Mouse (Mus musculus): ENCODE measurements at regions not wholly inside any gene's neighbourhood (a gene's known extent, or its start where the extent isn't known, plus 50 kb on each side); places are given as distances from the start of the nearest gene placed in this dataset.

DNA sequence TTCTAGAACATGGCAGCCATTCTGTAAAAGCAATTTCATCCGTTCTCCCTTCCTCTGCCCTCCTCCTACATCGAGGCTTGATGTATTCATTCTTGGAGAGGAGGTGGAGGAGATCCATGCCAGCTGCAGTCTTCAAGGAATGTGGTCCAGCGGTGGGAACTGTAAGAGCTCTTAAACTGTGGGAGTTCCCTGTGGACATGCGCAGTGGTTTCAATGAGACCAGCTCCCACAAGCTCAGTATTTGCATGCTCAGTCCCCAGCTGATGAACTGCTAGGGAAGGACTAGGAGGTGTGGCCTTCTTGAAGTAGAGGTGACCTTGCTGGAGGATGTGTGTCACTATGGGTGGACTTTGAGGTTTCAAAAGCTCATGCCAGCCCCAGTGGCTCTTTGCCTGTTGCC, 163.7 kb upstream of the Ctnnb1 start:
- peaks cover 16% of the 10 kb centered on the region for H3K4me1 ChIP-seq
- no peak overlapping the region for H3K4me3 ChIP-seq
- DNase-seq (ENCODE audit: low spot score): no peak
- H3K27me3 ChIP-seq (ENCODE audit: insufficient read depth, poor library complexity, severe bottlenecking): no peaks in the 10 kb centered on the region
- WGBS: 85% methylated on average over 4 of the region's 4 CpGs
- no peak overlapping the region for H3K27ac ChIP-seq
- no peaks in the 10 kb centered on the region for H3K9me3 ChIP-seq
- no peaks in the 10 kb centered on the region for H3K36me3 ChIP-seq

DNA sequence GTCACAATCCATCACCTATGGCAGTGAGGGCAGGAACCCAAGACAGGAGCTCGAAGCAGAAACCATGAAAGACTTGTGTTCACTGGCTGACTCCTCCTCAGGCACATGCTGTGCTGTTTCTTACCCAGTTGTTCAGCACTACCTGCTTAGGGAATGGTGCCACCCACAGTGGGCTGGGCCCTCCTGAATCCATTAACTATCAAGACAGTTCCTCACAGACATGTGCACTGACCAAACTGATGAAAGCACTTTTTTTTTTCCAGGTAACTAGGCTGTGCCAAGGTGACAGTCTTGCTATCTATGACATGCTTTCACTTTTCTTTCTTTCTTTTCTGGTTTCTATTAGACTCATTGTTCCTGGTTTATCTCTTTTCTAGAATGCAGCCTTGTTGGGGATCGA, 162.1 kb upstream of the Ctnnb1 start:
- no peaks in the 10 kb centered on the region for H3K9me3 ChIP-seq
- DNase-seq (ENCODE audit: low spot score): no peak
- H3K4me3 ChIP-seq: no peak overlapping the region
- no peak overlapping the region for H3K27ac ChIP-seq
- H3K4me1 ChIP-seq: peaks cover 28% of the 10 kb centered on the region
- 79% methylated on average over 2 of the region's 2 CpGs for WGBS
- H3K36me3 ChIP-seq: no peaks in the 10 kb centered on the region
- no peaks in the 10 kb centered on the region for H3K27me3 ChIP-seq (ENCODE audit: insufficient read depth, poor library complexity, severe bottlenecking)

DNA sequence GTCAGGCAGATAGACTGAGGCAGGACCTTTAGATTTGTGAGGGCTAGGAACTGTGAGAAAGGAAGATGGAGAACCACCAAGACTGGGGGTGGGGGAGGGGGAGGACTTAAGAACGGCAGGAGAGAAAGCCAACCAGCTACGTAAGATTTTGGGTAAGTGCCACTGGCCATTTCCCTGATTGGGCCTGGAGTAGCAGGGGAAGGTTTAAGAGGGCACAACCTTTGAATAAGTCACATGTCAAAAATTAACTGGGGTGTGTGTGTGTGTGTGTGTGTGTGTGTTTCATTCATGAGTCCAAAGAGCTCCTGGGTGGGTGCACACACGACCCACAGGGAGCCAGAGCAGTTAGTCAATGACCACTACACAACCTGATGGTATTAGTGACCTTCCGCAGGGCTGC, 161.6 kb upstream of the Ctnnb1 start:
- no peaks in the 10 kb centered on the region for H3K9me3 ChIP-seq
- peaks cover 28% of the 10 kb centered on the region for H3K4me1 ChIP-seq
- WGBS: 85% methylated on average over 4 of the region's 4 CpGs

DNA sequence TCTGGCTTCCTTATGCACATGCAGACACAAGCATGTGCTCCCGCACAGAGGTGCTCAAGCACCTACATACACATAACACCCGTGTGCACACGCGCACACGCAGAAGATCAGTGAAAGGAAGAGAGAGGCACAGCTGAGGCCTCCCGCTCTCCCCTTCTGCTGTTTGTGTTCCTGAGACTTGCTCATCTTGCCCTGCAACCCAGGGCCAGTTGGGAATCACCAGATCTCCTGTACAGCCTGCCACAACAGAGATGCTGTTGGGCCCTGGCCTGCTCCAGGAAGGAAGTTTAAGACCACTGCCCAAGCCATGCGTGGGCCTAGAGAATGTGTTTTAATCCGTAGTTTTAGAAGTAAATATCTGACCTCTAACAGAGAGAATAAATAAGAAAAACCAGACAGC, 160.0 kb upstream of the Ctnnb1 start:
- H3K4me1 ChIP-seq: peaks cover 30% of the 10 kb centered on the region
- 86% methylated on average over 8 of the region's 8 CpGs for WGBS
- H3K4me3 ChIP-seq: no peak overlapping the region
- no peaks in the 10 kb centered on the region for H3K9me3 ChIP-seq
- H3K36me3 ChIP-seq: no peaks in the 10 kb centered on the region
- H3K27me3 ChIP-seq (ENCODE audit: insufficient read depth, poor library complexity, severe bottlenecking): no peaks in the 10 kb centered on the region
- no peak for DNase-seq (ENCODE audit: low spot score)
- H3K27ac ChIP-seq: peak overlapping the region; percentile 47; the same call in 1 of the 2 replicates

More for the DNA sequence above, 161.6 kb upstream of the Ctnnb1 start:
- H3K27me3 ChIP-seq (ENCODE audit: insufficient read depth, poor library complexity, severe bottlenecking): no peaks in the 10 kb centered on the region
- H3K4me3 ChIP-seq: no peak overlapping the region
- H3K36me3 ChIP-seq: no peaks in the 10 kb centered on the region
- DNase-seq (ENCODE audit: low spot score): no peak
- H3K27ac ChIP-seq: no peak overlapping the region

DNA sequence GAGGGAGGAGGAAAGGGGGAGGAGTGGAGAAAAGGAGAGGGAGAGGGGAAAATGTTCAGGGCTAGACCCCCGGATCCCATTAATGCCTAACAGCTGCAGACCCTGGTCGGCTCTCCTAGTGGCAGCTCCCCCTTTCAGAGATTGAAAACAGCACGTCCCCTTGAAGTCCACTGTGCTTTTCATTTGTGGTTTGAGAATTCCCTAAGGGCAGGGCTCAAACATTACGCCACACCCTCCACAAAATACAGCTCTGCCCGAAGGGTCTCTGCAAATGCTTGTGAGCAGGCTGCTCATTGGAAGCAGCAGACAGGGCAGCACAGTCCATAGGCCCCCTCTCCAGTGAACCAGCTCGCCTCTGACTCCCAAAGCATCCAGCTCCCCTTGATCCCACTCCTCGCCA, 159.3 kb upstream of the Ctnnb1 start:
- Histone ChIP-seq H3K27me3 (ENCODE audit: insufficient read depth, poor library complexity, severe bottlenecking) (no peaks in the 10 kb centered on the region), H3K4me3 (no peak overlapping the region), H3K4me1 (peaks cover 25% of the 10 kb centered on the region), H3K9me3 (no peaks in the 10 kb centered on the region), H3K36me3 (no peaks in the 10 kb centered on the region), H3K27ac (peak overlapping the region; percentile 62; the same call in 1 of the 2 replicates)
- 39% methylated on average over 7 of the region's 7 CpGs for WGBS
- no peak for DNase-seq (ENCODE audit: low spot score)

DNA sequence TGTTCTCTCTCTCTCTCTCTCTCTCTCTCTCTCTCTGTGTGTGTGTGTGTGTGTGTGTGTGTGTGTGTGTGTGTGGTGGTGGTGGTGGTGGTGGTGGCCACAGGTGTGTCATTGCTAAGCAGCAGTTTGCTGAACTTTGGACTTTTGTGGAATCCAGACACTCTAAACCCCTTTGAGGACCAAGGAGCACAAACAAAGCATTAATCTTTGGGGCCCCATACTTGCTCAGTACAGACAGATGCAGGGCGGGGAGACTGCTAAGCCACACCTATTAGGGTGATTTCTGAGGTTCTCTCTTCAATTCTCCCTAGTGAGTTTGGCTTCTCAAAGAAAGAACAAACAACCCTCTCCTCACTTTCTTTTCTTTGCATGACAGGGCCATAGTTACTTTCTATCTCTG, 158.1 kb upstream of the Ctnnb1 start:
- H3K4me1 ChIP-seq: peaks cover 35% of the 10 kb centered on the region
- no peaks in the 10 kb centered on the region for H3K27me3 ChIP-seq (ENCODE audit: insufficient read depth, poor library complexity, severe bottlenecking)
- H3K27ac ChIP-seq: 0 out of 2 replicates have a peak overlapping the region, but pooled peaks have one; percentile 29
- no peaks in the 10 kb centered on the region for H3K9me3 ChIP-seq
- no peak for DNase-seq (ENCODE audit: low spot score)
- H3K36me3 ChIP-seq: no peaks in the 10 kb centered on the region
- H3K4me3 ChIP-seq: no peak overlapping the region
- WGBS: 70% methylated on average over 1 of the region's 1 CpGs

DNA sequence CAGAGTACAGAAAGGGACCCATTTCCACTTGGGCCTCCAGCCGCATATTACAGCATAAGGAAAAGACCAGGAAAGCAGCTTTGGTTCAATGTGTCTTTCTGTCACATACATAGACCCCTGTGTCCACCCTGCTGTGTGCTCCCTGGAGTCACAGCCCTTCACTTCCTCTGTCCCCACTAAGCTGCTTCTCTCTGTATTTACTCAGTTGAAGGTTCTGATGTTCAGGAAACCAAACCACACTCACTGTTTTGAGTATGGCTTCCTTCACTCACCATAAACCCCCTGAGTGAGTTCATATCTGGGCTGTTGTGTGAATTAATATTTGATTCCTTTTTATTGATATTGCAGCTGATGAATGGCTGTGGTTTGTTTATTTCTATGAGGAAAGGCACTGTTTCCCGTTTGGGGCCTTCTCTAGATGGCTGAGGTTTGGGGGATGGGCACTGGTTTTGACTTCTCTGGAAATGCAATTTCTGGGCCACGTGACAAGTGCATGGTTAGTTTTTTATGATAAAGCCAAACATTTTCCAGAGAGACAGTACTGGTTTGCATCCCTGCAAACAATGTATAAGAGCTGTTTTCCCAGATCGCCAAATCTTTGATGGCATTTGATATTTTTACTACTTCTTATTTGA, 157.0 kb upstream of the Ctnnb1 start:
- Histone ChIP-seq H3K9me3 (no peaks in the 10 kb centered on the region), H3K4me3 (no peak overlapping the region), H3K4me1 (peaks cover 46% of the 10 kb centered on the region), H3K27ac (0 out of 2 replicates have a peak overlapping the region, but pooled peaks have one; percentile 29), H3K36me3 (no peaks in the 10 kb centered on the region), H3K27me3 (ENCODE audit: insufficient read depth, poor library complexity, severe bottlenecking) (no peaks in the 10 kb centered on the region)
- WGBS: 65% methylated on average over 4 of the region's 4 CpGs
- DNase-seq (ENCODE audit: low spot score): no peak

DNA sequence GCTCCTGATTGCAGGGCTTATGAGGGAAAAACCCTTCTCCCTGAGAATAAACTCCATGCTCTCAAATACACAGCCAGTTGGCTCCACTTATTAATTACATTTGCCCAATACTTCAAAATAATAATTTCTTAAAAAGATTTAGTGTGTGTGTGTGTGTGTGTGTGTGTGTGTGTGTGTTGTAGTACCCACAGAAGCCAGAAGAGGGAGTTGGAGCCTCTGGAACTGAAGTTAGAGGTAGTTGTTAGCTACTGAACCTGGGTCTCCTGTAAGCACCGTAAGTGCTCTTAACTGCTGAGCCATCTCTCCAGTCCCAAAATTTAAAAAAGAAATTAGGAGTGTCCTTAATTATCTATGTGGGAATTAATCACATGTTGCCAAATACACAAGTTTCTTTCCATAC, 154.8 kb upstream of the Ctnnb1 start:
- WGBS: 86% methylated on average over 1 of the region's 1 CpGs
- no peak overlapping the region for H3K27ac ChIP-seq
- H3K9me3 ChIP-seq: no peaks in the 10 kb centered on the region
- H3K36me3 ChIP-seq: no peaks in the 10 kb centered on the region
- no peak overlapping the region for H3K4me3 ChIP-seq
- peaks cover 66% of the 10 kb centered on the region for H3K4me1 ChIP-seq
- DNase-seq (ENCODE audit: low spot score): no peak
- H3K27me3 ChIP-seq (ENCODE audit: insufficient read depth, poor library complexity, severe bottlenecking): no peaks in the 10 kb centered on the region

DNA sequence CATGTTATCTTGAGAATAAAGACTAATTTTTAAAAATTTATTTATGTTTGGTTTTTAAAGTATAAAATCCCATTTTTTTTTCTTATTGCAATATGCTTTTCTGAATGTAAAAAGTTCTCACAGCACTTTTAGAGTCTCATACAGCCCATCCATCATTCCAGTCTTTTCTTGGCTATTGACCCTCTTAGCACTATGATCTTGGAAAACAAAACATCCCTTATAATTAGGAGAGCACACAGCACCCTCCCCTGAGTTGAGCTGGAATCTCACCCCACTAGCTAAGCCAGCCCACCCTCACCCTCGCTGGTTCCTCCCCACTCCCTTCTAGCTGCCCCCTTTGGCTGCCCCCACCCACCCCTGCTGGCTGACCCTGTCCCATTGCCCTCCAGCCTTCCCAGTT, 154.2 kb upstream of the Ctnnb1 start:
- H3K9me3 ChIP-seq: no peaks in the 10 kb centered on the region
- no peaks in the 10 kb centered on the region for H3K36me3 ChIP-seq
- peaks cover 63% of the 10 kb centered on the region for H3K4me1 ChIP-seq
- no peak overlapping the region for H3K4me3 ChIP-seq
- no peak for DNase-seq (ENCODE audit: low spot score)
- WGBS: 22% methylated on average over 1 of the region's 1 CpGs
- H3K27me3 ChIP-seq (ENCODE audit: insufficient read depth, poor library complexity, severe bottlenecking): no peaks in the 10 kb centered on the region
- no peak overlapping the region for H3K27ac ChIP-seq

DNA sequence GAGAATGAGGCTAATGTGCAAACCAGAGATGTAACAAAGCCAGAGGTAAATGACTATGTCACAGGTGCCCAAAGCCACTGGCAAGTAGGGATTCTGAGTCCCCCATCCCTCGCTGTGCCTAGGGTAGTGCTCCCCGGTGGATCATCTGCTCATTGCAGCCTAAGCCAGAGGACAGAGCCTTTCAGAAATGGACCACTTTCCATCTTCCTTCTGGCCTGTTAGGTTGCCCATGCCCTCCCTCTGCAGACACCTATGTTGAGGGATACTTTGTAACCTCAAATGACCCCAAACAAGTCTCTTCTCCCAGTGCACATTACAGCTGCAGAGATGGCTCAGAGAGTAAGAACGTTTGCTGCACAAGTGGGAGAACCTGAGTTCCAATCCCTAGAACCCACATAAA, 153.3 kb upstream of the Ctnnb1 start:
- peak overlapping the region; percentile 73 for H3K27ac ChIP-seq
- H3K27me3 ChIP-seq (ENCODE audit: insufficient read depth, poor library complexity, severe bottlenecking): no peaks in the 10 kb centered on the region
- H3K9me3 ChIP-seq: no peaks in the 10 kb centered on the region
- WGBS: 62% methylated on average over 3 of the region's 3 CpGs
- peaks cover 53% of the 10 kb centered on the region for H3K4me1 ChIP-seq
- no peak for DNase-seq (ENCODE audit: low spot score)
- no peaks in the 10 kb centered on the region for H3K36me3 ChIP-seq
- no peak overlapping the region for H3K4me3 ChIP-seq

DNA sequence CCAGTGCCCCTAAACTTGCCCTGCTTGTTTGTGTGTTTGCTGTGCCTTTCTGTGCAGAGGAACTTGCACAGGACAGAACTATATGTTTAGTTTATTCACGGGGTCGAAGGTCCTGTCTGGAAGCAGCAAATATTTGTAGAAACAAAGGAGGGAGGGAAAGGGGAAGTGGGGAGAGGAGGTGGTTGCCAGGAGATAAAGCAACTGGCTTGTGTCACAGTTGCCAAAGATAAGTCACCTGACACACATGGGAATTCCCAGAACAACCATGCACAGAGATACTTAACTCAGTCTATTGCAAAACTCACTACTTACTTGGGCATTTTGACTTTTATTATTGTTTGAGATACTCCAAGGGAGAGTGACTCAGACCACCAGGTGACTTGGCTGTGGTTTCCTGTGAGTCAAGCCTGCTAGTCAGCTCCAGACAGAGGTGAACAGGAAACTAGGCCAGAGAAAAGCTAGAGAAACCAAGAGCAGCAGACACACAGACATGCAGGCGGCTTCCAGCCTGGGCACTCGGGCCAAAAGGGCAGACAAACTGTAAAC, 152.5 kb upstream of the Ctnnb1 start:
- WGBS: 24% methylated on average over 4 of the region's 4 CpGs
- Histone ChIP-seq H3K4me1 (peaks cover 46% of the 10 kb centered on the region), H3K9me3 (no peaks in the 10 kb centered on the region), H3K36me3 (no peaks in the 10 kb centered on the region), H3K27me3 (ENCODE audit: insufficient read depth, poor library complexity, severe bottlenecking) (no peaks in the 10 kb centered on the region), H3K27ac (peak overlapping the region; percentile 73), H3K4me3 (no peak overlapping the region)
- no peak for DNase-seq (ENCODE audit: low spot score)

DNA sequence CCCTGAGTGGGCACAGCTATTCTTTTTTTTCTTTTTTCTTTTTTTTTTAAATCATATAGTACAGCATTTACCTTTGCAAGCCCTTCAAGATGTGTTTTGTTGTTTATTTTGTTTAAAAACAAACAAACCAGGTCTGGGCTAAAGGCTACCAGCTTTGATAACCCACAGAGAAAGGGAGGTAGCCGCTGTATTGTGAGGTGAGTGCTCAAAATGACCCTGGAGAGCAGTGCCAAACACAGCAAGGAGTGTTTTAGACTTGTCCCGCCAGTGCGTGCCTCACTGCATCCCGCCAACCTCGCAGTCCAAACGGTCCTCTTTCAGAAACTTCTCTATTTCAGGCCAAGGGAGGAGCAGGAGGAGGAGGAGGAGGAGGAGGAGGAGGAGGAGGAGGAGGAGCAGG, 152.0 kb upstream of the Ctnnb1 start:
- no peaks in the 10 kb centered on the region for H3K27me3 ChIP-seq (ENCODE audit: insufficient read depth, poor library complexity, severe bottlenecking)
- H3K4me3 ChIP-seq: no peak overlapping the region
- peak overlapping the region; percentile 73 for H3K27ac ChIP-seq
- DNase-seq (ENCODE audit: low spot score): no peak
- H3K4me1 ChIP-seq: peaks cover 45% of the 10 kb centered on the region
- 48% methylated on average over 6 of the region's 6 CpGs for WGBS
- H3K36me3 ChIP-seq: no peaks in the 10 kb centered on the region
- no peaks in the 10 kb centered on the region for H3K9me3 ChIP-seq

DNA sequence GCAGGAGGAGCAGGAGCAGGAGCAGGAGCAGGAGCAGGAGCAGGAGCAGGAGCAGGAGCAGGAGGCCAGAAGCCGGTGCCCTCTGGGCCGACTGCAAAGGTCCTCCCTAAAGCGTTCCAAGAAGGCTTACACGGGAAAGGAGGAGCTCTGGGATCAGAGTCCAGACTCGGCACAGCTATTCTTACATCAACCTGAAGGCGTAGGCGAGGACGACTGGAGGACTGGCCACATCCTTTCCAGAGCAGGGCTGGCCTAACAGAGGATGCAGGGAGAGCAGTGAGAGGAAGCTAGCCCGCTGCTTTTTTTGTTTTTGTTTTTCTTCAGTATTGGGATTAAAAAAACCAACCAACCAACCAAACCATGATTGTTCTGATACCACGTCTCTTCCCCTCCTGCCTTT, 151.5 kb upstream of the Ctnnb1 start:
- Histone ChIP-seq H3K9me3 (no peaks in the 10 kb centered on the region), H3K36me3 (no peaks in the 10 kb centered on the region), H3K27me3 (ENCODE audit: insufficient read depth, poor library complexity, severe bottlenecking) (no peaks in the 10 kb centered on the region), H3K4me3 (no peak overlapping the region), H3K27ac (peak overlapping the region; percentile 73; the same call in 1 of the 2 replicates), H3K4me1 (peaks cover 45% of the 10 kb centered on the region)
- 62% methylated on average over 10 of the region's 10 CpGs for WGBS
- DNase-seq (ENCODE audit: low spot score): no peak

DNA sequence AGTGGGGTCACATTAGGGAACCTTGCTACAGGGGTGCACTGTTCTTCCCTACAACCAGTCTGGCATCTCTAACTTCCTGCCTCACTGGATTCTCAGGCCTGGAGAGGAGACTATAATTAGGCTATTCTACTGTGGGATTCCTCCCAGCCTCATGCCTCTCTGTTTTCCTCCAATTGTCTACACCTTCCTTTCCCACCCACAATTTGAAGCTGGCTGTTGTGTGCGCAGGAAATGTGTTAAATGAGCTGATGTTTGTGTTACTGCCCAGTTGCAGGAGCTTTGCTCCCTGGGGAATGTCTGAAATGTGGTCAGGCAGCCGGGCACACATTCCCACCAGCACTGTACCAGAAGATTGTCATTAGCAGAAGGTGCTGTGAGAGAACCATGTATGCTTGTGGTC, 150.6 kb upstream of the Ctnnb1 start:
- no peak for DNase-seq (ENCODE audit: low spot score)
- Histone ChIP-seq H3K27me3 (ENCODE audit: insufficient read depth, poor library complexity, severe bottlenecking) (no peaks in the 10 kb centered on the region), H3K27ac (peak overlapping the region; percentile 56), H3K36me3 (no peaks in the 10 kb centered on the region), H3K4me1 (peaks cover 42% of the 10 kb centered on the region), H3K4me3 (no peak overlapping the region), H3K9me3 (no peaks in the 10 kb centered on the region)
- 32% methylated on average over 2 of the region's 2 CpGs for WGBS

Data from heart, embryonic 10.5 days (tissue).